Mouse (Mus musculus) splenic B cell, adult 2 months (primary cell): ENCODE measurements around the gene BC049352.

Experiments used
- DNase-seq: peaks from one replicate; pipeline ENCODE4 v3.0.0-alpha.2; 2011; ENCODE audit warnings: low read depth, low spot score
- H3K27me3 ChIP-seq: 2 replicates; pipeline ENCODE4 v1.6.1; 2012; ENCODE audit warnings: mild to moderate bottlenecking, low read length, moderate library complexity, mixed read lengths; ENCODE audit not compliant: control insufficient read depth, poor library complexity, insufficient read depth, severe bottlenecking
- H3K36me3 ChIP-seq: 2 replicates; pipeline ENCODE4 v1.6.1; 2012; ENCODE audit warnings: mild to moderate bottlenecking, low read length, moderate library complexity, mixed read lengths; ENCODE audit not compliant: control insufficient read depth, poor library complexity, insufficient read depth, severe bottlenecking

BC049352 gene

DNA sequence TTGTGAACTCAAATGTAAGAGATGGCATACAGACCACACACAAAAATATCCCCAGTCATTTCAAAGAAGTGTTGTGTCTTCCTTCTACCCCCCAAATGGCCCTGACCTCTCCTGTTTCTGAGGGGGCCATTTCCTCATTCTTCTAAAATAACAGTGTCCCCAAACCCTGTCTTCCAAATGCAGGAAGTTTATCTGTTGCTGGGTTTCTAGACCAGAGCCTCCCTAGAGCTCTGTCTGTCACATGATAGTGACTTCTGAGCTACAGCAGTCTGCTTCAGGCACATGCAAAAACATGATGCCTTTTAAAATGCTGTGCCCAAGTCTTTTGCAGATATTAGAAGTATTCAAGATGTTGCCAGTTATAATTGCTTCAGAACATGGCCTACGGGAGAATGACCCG is 92.8 kb downstream of the BC049352 start:
- Histone ChIP-seq H3K27me3 (no peaks in the 10 kb centered on the region), H3K36me3 (no peaks in the 10 kb centered on the region)
- DNase-seq: peak; percentile 56

DNA sequence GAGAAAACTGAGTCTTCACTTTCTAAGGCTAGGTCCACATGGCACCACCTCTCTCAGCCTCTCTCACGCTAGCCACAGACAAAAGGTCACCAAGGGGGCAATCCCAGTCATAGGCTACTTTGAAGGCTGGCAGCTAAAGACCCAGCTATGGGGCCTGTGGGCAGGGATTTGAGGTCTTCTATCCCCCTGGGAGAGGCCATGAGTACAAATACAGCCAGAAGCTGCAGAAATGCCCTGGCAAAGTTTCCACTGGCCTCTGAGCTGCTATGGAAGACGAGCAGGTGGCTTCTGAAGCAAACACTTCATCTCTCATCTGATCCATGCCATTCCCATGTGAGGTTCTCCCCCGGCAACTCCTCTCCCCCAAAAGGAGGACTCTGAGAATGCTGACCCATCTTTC is 98.3 kb downstream of the BC049352 start:
- no peaks in the 10 kb centered on the region for H3K36me3 ChIP-seq
- H3K27me3 ChIP-seq: no peaks in the 10 kb centered on the region
- DNase-seq: no peak

DNA sequence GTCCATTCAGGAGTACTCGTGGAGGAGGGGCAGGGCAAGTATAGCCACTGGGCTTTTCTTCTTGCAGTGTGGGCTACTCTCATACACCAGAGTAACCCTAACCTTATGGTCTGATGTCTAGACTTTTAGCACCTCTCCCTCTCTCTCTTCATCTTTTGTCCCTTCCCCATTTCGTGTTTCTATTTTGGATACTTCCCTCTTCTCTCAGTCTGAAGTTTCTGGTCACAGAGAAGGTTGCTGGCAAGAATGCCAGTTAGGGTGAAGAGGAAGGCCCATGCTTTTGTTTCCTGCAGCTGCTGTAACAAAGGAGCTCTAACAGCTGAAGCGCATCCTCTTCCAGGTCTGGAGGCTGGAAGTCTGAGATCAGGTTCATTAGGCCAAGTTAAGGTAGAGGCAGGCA is 99.1 kb downstream of the BC049352 start:
- H3K36me3 ChIP-seq: no peaks in the 10 kb centered on the region
- no peaks in the 10 kb centered on the region for H3K27me3 ChIP-seq
- DNase-seq: peak; percentile 45

DNA sequence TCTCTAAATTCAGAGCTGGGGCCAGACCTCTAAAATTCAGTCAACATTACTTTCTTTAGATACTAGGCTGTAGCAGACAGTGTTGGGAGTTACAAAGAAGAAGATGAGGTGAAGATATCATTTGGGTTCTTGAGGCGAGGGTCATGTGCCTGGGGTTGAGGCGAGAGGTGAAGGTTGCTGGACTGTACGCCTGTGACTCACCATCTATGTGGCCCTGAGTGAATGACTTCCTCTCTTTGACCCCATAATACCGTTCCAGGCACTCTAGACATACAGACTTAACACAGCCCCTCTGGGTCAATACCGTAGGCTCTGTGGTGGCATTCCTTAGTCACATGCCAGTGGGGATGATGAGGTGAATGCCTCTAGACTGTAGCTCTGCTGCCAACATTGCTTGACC is 100.7 kb downstream of the BC049352 start:
- DNase-seq: no peak
- no peaks in the 10 kb centered on the region for H3K36me3 ChIP-seq
- no peaks in the 10 kb centered on the region for H3K27me3 ChIP-seq

DNA sequence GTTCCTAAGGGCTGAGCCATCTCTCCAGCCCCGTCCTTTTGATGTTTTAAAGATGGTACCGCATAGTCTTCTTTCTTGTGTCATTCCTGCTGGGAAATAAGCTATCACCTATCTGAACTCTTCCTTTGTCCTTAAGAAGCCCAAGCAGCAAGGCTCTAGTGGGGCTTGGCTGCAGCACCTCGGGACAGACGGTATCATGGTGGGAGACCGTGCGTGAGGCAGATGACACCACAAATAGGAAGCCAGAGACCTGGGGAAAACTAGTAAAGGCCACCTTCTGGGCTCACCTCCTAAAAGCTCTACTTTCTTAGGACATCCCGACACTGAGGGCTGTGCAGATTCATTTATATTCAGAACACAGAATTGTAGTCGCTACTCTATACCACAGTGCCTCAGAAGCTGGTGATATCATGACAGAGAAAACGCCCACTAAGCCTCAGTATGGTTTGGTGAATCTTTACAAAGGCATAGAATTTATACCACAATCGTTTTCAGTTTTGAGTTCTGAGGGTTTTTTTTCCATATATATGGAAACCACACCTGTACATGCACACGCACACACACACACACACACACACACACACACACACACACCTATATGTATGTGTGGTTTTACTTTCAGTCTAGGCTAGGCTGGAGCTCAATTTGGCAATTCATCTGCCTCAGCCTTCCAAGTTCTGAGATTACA is 109.8 kb downstream of the BC049352 start:
- no peaks in the 10 kb centered on the region for H3K27me3 ChIP-seq
- no peaks in the 10 kb centered on the region for H3K36me3 ChIP-seq
- peak; percentile 59 for DNase-seq

DNA sequence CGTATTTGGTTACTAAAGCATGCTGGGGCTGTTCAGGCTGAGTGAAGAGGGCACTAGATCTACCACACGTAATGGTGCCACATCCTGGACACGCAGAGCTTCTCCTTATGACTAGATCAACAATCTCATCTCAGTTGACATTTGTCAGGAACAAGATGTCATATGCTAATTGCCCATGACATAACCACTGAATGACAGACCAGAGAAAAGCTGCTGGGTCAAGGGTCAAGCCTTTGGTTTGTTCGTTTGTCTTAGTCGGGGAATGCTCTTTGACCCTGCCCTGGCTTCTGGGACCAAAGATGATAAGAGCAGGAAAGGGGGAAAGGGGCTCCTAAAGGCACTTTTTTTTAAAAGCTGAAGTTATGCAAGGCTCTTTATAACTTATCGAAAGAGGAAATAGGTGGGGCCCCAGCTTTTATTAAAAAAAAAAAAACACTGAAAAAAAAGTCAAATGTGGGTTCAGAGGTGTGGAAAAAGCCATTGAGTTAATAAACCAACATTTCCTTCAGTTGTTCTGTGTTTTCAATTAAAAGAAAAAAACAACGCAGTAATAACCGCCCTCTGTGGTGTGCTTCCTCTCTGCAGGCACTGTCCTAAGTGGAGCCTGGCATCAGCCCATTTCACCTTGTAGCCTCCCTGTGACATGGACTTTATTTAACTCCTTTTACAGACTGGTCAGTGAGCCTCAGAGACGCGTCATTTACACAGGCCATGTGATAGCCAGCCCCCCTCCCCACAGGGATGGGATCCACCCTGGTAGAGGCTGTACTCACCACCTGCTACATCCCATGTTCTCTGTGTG is 112.6 kb downstream of the BC049352 start:
- Histone ChIP-seq H3K27me3 (no peaks in the 10 kb centered on the region), H3K36me3 (no peaks in the 10 kb centered on the region)
- peak; percentile 86 for DNase-seq

DNA sequence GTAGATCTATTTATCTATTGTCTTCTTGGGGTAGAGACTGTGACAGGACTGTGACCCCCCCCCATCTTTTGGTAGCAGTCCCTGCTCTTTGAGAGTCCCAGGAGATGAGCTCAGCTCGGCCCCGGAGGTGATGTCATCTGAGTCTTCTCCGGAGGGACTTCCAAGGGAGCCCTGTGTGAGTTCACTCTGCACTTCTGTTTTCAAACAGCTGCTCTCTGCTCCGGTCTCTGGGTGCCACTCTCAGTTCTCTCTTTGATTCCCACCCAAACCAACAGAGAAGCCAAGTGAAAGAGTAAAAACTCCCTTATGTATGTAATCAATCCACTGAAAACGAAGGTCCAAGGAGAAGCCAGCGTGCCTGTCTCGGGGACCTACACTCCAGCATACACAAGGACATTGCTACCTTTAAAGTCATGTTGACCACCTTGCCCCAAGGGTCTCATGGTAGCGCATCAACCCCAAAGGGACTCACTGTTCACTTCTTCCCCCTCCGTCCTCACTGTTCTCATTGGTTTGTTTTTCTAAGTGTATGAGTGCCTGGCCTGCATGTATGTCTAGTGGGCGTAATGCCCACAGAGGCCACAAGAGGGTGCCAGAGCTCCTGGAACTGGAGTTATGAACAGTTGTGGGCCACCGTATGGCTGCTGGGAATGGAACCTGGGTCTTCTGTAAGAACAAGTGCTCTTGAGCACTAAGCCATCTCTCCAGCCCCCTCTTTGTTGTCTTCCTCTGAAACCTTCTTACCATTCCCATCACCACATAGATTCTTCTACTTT is 117.6 kb downstream of the BC049352 start:
- peak; percentile 90 for DNase-seq
- Histone ChIP-seq H3K36me3 (no peaks in the 10 kb centered on the region), H3K27me3 (no peaks in the 10 kb centered on the region)
